Mouse (Mus musculus) thymus, adult 18-20 months (tissue): Measurements from ENCODE around the gene Mapkapk3.

ENCODE experiments used
- DNase-seq, 2 experiments: peaks; one replicate each; pipeline ENCODE4 v3.0.0; 2022; ENCODE audit warnings: mixed read lengths in 2 of 2

Gene Mapkapk3

DNA sequence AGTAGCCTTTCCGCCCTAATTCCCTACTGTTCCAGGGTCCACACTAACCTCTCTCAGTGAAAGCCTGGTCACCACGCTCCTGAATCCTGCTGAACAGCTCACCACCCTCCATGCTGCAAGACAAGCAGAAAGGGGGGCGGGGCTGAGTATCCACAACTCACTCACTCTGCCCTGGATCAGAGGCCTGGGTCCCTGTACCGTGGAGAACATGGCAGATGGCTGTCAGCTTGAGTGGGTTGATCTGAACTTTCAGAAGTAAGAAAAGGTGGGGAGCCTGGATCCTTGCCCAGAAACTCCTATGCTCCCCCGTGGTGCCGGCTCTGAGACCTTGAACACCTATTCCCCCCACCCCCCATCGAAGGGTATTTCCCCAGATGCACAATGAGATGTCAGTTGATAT lies 27.3 kb downstream of the Mapkapk3 start:
- no peak for DNase-seq

DNA sequence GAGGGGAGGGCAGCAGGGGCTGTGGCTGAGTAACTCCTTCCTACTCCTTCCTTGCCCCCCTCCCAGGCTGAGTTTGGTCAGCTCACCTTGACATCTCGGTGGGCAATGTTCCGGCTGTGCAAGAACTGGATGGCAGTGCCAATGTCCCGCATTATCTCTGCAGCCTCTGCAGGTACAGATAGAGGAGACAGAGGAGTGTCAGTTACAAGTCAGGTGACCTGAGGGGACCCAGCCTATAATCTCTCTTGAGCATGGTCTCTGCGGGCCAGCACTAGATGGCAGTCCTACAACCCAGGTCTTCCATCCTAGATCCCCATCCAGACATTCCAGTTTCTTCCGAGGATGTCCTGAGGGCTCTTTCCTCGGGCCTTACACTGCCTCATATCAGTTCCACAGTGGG lies 27.9 kb downstream of the Mapkapk3 start:
- no peak for DNase-seq

DNA sequence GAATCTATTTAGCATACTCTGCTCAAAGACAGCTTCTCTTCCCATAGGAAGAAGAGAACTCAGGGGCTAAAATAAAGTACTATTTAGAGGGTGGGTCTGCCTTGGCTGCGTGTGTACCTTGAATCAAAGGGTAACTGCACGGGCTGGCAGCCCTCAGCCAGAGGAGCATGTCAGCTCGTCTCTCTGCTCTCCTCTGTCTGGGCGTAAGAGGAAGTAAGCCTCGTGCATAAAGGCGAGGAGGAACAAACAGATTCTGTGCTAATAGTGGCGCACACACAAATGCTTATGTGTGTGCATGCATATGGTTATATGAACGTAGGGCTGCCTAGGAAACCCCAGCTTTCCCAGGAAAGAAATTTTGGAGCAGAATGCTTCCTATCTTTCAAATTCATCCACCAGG lies 28.8 kb downstream of the Mapkapk3 start:
- DNase-seq: no peak

DNA sequence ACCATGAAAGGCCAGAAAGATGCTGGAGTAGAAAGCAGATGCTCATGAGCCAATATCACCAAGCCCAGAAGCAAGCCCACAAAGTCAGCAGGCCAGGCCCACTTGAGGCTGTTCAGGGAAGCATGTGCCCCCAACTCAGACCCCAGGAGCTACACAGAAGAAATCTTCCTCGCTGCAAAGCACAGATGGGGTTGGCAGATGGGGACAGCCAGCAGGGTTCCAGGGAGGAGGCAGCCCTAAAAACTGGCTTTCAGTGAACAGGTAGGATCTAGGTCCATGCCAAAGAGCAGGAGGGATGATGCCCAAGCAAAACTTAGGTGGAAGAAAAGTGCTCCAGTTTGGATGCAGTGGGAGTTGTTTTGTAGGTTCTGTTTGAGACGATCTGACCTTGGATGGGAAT lies 29.2 kb downstream of the Mapkapk3 start:
- DNase-seq: no peak

DNA sequence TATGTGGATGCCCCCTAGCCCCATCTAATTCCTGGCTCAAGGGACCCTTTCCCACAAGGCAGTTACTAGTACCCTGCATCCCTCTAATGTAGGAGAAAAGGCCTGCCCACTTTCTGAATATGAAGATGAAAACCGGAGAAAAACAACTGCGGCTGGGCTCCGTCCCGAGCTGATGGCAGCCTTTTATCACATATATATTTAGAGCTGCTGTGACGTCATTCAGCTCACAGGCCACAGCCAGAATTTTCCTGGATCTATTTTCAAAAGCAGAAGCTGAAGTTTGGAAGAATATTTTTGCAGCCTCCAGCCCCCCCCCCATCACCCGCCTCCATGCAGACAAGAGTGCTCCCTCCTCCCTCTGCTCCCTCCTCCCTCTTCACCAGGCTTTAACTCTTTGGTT lies 30.1 kb downstream of the Mapkapk3 start:
- DNase-seq: no peak

DNA sequence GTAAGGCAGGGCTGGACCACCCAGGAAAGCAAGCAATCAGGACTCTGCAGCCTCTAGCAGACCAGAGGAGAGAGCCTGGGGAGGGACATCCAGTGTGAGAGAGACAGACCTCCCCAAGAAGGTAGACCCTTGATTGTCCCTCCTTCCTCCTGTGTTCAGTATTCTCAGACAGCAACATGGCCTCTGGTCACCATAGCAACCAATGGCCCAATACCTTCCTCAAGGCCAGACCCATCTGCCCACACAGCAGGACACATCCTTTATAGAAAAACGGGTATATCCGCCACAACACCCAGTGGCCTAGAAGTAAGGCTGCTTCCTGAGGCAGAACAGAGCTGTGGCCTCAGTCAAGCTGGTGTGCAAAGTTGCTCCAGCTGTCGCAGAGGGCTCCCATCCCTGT lies 34.1 kb downstream of the Mapkapk3 start:
- DNase-seq: no peak

DNA sequence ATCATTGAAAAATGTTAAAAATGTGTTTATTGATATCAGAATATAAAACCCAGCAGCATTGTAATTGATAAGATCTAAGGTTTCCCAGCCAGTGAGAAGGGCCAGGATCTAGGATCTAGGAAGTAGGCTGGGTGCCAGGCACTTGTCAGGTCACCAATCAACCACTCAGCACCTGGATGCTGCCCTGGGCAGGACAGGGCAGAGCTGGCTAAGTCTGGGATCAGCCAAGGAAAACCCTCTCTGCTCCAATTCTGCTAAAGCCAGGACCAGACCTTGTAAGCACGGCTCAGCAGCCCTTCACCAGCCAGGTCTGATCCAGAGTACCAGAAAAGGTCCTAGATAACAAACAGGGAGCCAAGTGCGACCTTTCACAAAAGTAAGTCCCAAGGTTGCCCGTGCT lies 34.8 kb downstream of the Mapkapk3 start:
- no peak for DNase-seq

DNA sequence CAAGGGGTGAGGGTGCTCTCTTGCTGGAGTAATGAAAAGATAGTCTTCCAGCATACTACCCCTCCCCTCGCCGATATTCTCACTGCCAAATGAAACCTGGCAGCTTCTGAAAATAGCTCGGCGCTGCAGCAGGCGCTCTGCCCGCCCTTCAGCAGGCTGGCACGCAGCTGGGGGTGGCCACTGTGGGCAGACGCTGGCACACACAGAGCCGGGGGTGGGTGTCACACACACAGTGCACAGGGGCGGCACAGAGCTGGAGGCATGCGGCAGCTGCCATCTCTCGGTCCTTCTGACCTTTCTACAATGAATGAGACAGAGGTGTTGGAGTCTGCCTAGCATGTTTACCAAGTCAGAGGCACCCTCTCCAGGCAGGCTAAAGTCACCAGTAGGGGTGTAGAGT lies 35.2 kb downstream of the Mapkapk3 start:
- no peak for DNase-seq

DNA sequence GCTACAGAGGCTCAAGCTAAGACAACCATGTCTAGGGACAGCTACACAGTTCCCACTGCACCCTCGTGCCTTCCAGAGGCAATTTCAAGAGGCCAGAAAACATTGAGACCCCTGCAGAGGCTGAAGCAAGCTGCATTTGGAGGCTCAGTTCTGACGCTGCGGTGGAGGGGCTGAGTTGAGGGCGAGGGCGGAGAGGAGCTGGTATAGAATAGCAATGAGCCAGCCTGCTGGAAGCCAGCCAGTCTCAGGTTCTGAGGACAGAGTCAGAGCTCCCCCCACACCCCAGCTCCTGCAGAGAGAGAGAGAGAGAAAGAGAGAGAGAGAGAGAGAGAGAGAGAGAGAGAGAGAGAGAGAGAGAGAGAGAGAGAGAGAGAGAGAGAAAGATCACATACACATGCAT lies 37.5 kb downstream of the Mapkapk3 start:
- no peak for DNase-seq

DNA sequence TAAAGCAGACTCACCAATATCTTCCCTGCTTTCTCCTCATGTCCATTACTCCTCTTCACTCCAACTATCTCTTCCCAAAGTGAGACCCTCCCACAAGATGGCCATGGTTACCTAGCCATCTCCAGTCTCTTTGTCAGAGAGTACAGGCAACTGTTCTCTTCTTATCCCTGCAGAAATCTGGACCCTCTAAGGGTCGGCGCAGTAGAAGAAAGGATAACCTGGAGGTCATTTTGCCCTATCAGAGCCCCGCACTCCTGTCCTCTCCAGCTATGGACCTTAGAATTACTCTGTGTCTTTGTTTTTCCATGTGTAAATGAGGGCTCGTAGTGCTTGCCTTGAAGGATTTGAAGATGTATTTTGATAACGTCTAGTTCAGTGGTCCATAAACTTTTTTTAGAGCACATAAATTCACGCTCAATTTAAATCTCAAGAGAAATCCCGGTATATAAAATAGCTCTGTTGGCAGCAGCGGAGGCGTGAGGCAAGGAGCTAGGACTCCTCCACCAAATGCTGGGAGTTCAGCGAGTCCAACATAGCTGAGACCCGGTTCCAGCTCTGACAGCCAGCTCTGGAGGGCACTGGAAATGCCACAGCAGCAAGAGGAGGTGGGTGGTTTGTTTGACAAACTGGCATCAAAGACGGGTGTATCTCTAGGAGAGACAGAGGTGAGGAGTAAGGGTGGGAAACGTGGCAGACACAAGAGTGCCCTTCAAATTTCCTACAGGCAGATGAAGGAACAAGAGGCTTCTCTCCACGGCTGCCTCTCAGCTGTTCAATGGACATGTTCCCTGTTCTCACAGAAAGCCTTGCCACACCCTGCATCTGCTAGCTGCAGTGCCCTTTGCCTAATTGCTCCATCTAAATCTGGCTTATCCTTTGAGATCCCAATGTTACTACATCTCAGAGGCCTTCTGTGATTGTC lies 39.0 kb downstream of the Mapkapk3 start:
- no peak for DNase-seq

DNA sequence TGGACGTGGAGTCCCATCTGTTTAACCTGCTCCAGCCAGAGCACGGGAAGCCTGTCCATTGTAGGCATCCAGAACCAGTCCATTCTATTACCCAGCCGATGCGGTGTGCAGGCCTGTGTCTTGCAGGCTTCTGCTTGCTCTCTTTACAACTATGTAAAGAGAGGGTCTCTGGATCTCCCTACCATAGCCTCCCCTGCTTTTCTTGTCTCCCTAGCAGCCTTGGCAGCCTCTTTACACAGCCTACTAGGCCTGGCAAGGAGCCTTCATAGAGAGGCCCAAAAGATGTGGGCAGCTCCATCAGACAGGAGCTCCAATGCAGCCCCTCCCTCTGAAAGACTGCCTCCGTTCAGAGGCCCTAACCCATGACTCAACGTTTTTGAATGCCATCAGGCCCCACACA lies 40.5 kb downstream of the Mapkapk3 start:
- DNase-seq: no peak

DNA sequence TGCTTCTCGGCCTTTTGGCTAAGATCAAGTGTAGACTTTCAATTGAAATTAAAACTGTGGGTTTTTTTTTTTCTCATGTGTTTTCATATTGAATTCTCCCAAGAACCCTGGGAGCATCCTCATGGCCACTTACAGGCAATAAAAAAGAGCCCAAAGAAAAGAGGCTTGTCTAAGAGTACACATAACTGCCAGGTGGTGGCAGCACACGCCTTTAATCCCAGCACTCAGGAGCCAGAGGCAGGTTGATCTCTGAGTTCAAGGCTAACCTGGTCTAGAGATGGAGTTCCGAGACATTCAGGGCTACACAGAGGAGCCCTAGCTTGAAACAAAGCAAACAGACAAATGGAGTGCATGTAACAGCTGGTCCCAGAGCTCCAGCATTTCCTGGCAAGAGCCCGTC lies 43.5 kb downstream of the Mapkapk3 start:
- no peak for DNase-seq

DNA sequence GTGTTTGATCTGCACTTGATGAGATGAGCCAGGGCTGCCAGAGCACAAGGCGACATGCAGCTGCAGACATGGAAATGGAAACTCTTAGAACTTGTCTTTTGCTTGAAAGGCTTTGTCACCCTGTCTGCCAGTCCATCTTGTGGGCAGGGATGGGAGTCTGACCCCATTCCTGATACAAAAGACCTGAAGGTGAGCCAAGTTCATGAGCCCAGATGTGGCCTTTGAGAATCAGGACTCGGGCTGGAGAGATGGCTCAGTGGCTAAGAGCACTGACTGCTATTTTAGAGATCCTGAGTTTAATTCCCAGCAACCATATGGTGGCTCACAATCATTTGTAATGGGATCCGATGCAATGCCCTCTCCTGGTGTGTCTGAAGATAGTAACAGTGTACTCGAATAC lies 44.4 kb downstream of the Mapkapk3 start:
- DNase-seq: no peak

DNA sequence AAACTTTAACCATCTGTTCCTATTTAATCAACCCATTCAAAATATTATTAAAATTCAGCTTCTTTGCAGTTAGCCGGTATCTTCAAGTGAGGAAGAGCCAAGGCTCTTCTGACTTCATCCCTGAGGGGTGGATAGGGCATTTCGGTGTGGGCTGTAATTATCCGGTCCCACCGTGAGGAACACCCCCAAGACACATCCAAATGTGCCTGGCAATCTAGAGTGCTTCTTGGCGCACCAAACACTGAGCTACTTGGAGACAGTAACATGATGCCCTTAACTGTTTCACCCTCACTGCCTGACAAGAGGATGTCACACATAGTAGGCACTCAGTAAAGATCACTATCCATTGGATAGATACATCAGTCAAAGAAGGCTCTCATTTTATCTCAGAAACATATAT lies 53.5 kb downstream of the Mapkapk3 start:
- no peak for DNase-seq

DNA sequence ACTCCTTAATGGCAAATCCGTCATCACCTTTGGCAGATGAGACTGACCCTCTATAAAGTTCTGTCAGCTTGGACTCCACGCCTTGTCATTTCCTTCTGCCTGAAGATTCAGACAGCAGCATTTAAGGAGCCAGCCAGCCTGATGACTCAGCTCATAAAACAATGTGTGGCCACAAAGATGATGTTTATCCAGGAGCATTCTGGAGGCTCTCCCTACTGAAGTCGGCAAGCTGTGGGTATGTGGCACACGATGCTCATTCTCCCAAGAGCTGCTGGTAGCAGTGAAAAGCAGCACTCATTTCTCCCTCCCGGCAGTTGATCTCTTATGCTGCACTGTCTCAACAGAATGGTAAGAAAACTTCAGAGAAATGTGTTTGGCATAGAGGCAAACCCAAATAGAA lies 54.4 kb downstream of the Mapkapk3 start:
- DNase-seq: no peak

DNA sequence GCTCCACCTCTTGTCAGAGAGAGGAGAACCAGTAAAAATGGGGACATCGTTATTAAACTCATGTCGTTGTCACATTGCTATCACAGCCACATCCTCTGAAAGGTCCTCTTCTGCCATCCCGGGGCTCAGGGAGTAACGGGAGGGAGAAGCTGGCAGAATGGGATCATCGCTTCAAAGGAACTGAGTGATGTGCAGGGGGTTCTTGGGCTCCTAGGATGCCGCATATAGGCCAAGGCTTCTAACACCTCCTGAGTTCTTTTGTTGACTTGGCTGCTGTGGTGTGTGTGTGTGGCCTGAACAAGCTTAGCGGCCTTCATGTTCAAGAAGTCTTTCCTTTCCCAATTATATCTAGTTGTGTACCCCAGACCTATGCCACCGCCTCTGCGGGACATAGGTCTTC lies 57.5 kb downstream of the Mapkapk3 start:
- no peak for DNase-seq

DNA sequence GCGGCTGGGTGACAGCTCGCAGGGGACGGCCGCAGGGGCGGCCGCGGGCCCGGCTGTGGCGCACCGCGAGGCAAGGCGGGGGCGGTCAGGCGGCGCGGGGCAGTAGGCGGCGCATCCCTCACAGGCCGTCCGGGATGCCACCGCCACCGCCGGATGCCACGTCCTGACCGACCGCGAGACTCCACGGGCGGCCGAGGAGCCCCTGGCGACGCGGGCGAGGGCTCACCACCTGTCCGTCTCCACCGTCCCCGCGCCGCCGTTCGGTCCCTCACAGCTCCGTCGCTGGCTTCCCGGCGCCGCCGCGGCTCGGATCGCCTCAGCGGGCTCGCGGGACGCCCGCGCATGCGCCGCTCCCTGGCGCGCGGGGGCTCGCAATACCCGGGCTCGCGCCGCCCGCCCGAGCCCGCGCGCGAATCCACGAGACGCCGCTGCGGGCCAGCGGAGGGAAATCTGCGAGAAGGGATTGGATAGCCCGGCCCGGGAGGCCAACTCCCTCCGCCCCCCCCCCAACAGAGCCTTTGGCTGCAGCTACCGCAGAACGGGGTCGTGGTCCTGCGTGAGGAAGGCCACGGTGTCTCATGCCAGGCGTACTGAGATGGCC lies 58.0 kb downstream of the Mapkapk3 start, which contains the start of gene Dock3:
Gene Dock3 (minus strand): TSS at position 371 of the 601 bp plus-strand sequence.
- no peak for DNase-seq

DNA sequence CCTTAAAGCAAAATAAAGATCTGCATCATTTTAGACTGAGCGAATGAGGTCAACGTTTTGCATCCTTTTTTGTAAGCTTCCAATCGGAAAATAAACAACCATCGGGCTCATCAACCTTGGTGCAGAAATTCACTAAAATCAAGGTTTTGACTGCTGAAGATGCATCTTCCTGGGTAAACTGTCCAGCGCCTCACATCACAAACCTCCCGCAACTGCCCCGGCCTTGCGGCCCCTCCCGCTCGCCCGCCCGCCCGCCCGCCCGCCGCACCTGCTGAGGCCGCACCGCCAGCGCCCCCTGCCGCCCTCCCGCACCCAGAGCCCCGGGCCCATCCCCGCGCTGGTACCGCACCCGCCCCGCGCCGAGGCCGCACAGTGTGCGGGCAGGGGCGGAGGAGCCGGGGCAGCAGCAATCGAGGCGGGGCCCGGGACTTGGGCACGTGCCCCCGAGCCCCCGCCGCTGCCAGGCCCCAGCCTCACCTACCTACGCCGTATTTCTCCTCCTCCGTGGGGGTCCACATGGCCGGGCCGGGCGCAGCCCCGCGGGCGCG lies 58.6 kb downstream of the Mapkapk3 start:
- no peak for DNase-seq

DNA sequence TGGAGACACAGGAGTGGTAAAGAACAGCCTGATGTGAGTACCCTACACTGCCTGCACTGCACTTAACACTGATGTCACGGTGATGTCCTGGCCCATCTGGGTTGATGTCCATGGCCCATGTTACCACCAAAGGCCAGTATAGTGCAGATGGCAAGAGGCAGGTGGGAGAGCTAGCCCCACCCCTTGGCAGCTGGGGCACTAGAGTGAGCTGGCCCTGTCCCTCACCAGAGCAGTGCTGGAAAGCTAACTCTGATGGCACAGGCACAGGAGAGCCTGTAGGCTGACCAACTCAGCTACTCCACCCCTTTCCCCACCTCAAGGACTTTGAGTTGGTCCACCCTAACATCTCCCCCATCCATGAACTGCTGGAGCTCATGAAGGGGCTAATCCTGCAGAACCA lies 65.1 kb downstream of the Mapkapk3 start:
- no peak for DNase-seq
